Mouse (Mus musculus): ENCODE data around the gene Ttc39b. TPM values are rescaled to one million over a fixed set of nuclear protein-coding genes. Genes with fewer than 3 reads are reported as not detected.

The Ttc39b gene
- polyA plus RNA-seq, 1 experiment: 8.1 TPM

GRCm38 (mm10) chr4:83308914-83309313, 15.1 kb downstream of the Ttc39b start:
- TF ChIP-seq CTCF (IDR thresholded peaks at IDR 0.05; ENCODE audit: low read depth, low read length) (no peak), POLR2A (IDR thresholded peaks at IDR 0.05; ENCODE audit: borderline replicate concordance, low read depth, low read length) (no peak)
- Histone ChIP-seq H3K4me3 (ENCODE audit: insufficient read depth, low read length) (no peak overlapping the region), H3K27ac (ENCODE audit: insufficient read depth, low read depth, low read length) (peak overlapping the region; percentile 41), H3K4me1 (ENCODE audit: control insufficient read depth, insufficient read depth, low read length) (peaks cover 24% of the 10 kb centered on the region)

GRCm38 (mm10) chr4:83307686-83308469, 16.2 kb downstream of the Ttc39b start:
- Histone ChIP-seq H3K4me3 (ENCODE audit: insufficient read depth, low read length) (no peak overlapping the region), H3K4me1 (ENCODE audit: control insufficient read depth, insufficient read depth, low read length) (peaks cover 23% of the 10 kb centered on the region), H3K27ac (ENCODE audit: insufficient read depth, low read depth, low read length) (no peak overlapping the region)
- TF ChIP-seq POLR2A (IDR thresholded peaks at IDR 0.05; ENCODE audit: borderline replicate concordance, low read depth, low read length) (no peak), CTCF (IDR thresholded peaks at IDR 0.05; ENCODE audit: low read depth, low read length) (no peak)

GRCm38 (mm10) chr4:83306879-83307278, 17.2 kb downstream of the Ttc39b start:
- H3K4me1 ChIP-seq (ENCODE audit: control insufficient read depth, insufficient read depth, low read length): peaks cover 23% of the 10 kb centered on the region
- no peak overlapping the region for H3K27ac ChIP-seq (ENCODE audit: insufficient read depth, low read depth, low read length)
- TF ChIP-seq CTCF (IDR thresholded peaks at IDR 0.05; ENCODE audit: low read depth, low read length): no peak
- TF ChIP-seq POLR2A (IDR thresholded peaks at IDR 0.05; ENCODE audit: borderline replicate concordance, low read depth, low read length): no peak
- no peak overlapping the region for H3K4me3 ChIP-seq (ENCODE audit: insufficient read depth, low read length)

GRCm38 (mm10) chr4:83305099-83305498, 19.0 kb downstream of the Ttc39b start:
- Histone ChIP-seq H3K4me1 (ENCODE audit: control insufficient read depth, insufficient read depth, low read length) (peaks cover 23% of the 10 kb centered on the region), H3K4me3 (ENCODE audit: insufficient read depth, low read length) (no peak overlapping the region), H3K27ac (ENCODE audit: insufficient read depth, low read depth, low read length) (no peak overlapping the region)
- TF ChIP-seq POLR2A (IDR thresholded peaks at IDR 0.05; ENCODE audit: borderline replicate concordance, low read depth, low read length): no peak
- TF ChIP-seq CTCF (IDR thresholded peaks at IDR 0.05; ENCODE audit: low read depth, low read length): no peak

- H3K27ac ChIP-seq (ENCODE audit: insufficient read depth, low read depth, low read length): no peak overlapping the region
- TF ChIP-seq POLR2A (IDR thresholded peaks at IDR 0.05; ENCODE audit: borderline replicate concordance, low read depth, low read length): no peak
- TF ChIP-seq CTCF (IDR thresholded peaks at IDR 0.05; ENCODE audit: low read depth, low read length): no peak; the same call in 1 of the 2 replicates
- H3K4me3 ChIP-seq (ENCODE audit: insufficient read depth, low read length): no peak overlapping the region
- H3K4me1 ChIP-seq (ENCODE audit: control insufficient read depth, insufficient read depth, low read length): peaks cover 10% of the 10 kb centered on the region
Observed at GRCm38 (mm10) chr4:83302887-83303827, 20.9 kb downstream of the Ttc39b start.

- Histone ChIP-seq H3K4me1 (ENCODE audit: control insufficient read depth, insufficient read depth, low read length) (peaks cover 5% of the 10 kb centered on the region; the same call in 1 of the 2 replicates), H3K4me3 (ENCODE audit: insufficient read depth, low read length) (no peak overlapping the region), H3K27ac (ENCODE audit: insufficient read depth, low read depth, low read length) (no peak overlapping the region)
- TF ChIP-seq CTCF (IDR thresholded peaks at IDR 0.05; ENCODE audit: low read depth, low read length) (no peak), POLR2A (IDR thresholded peaks at IDR 0.05; ENCODE audit: borderline replicate concordance, low read depth, low read length) (no peak)
Observed at GRCm38 (mm10) chr4:83302123-83302737, 21.8 kb downstream of the Ttc39b start.

- Histone ChIP-seq H3K4me3 (ENCODE audit: insufficient read depth, low read length) (no peak overlapping the region), H3K27ac (ENCODE audit: insufficient read depth, low read depth, low read length) (no peak overlapping the region), H3K4me1 (ENCODE audit: control insufficient read depth, insufficient read depth, low read length) (peaks cover 2% of the 10 kb centered on the region; the same call in 1 of the 2 replicates)
- TF ChIP-seq POLR2A (IDR thresholded peaks at IDR 0.05; ENCODE audit: borderline replicate concordance, low read depth, low read length) (no peak), CTCF (IDR thresholded peaks at IDR 0.05; ENCODE audit: low read depth, low read length) (no peak)
Observed at GRCm38 (mm10) chr4:83301713-83302112, 22.3 kb downstream of the Ttc39b start.

- Histone ChIP-seq H3K4me3 (ENCODE audit: insufficient read depth, low read length) (no peak overlapping the region), H3K27ac (ENCODE audit: insufficient read depth, low read depth, low read length) (no peak overlapping the region), H3K4me1 (ENCODE audit: control insufficient read depth, insufficient read depth, low read length) (peaks cover 5% of the 10 kb centered on the region; the same call in 1 of the 2 replicates)
- TF ChIP-seq POLR2A (IDR thresholded peaks at IDR 0.05; ENCODE audit: borderline replicate concordance, low read depth, low read length): no peak
- no peak for TF ChIP-seq CTCF (IDR thresholded peaks at IDR 0.05; ENCODE audit: low read depth, low read length)
Observed at GRCm38 (mm10) chr4:83284768-83285350, 39.2 kb downstream of the Ttc39b start.
